Mouse (Mus musculus): ENCODE results near the gene Tada2a.

- no peak for TF ChIP-seq CTCF (IDR thresholded peaks at IDR 0.05; ENCODE audit: borderline replicate concordance, control insufficient read depth, extremely low read depth, insufficient read depth, low read length, poor library complexity)
- TF ChIP-seq POLR2A (IDR thresholded peaks at IDR 0.05; ENCODE audit: control insufficient read depth, extremely low read depth, insufficient read depth, low read length, poor library complexity): no peak
Measured at GRCm38 (mm10) chr11:84172539-84173435, 43.4 kb upstream of the Tada2a start.

Data from thymus, adult 2 months (tissue).